Mouse (Mus musculus) retina, embryonic 14.5 days (tissue): Measurements from ENCODE around the gene Gpnmb.
A peak's percentile ranks its signal among the peaks of the same experiment; 100 is the strongest.

Experiments
- DNase-seq: peaks from one replicate; pipeline ENCODE4 v3.0.0-alpha.2; 2015; ENCODE audit warnings: low spot score

The Gpnmb gene

GRCm38 (mm10) chr6:49031230-49031629 is 5.1 kb upstream of the Gpnmb start:
- DNase-seq = no peak

DNA sequence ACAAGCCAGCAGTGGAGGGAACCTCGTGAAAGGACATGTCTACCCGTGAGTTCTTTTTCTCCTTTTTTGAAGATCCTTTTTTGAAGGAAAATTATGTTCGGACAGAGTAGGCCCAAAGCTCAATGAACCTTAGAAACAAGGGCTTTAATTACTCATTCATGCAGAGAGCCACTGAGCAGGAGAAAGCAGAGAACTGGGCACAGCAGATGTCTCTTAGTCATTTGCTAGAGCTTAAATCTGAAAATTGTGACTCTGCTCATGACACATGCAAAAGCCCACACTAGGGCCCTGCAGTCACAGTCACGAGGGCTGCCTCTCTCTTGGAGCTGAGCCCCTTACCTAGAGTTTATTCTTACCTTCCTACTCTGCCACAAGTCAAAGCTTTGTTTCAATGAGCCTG is 3.6 kb upstream of the Gpnmb start:
- DNase-seq = no peak

DNA sequence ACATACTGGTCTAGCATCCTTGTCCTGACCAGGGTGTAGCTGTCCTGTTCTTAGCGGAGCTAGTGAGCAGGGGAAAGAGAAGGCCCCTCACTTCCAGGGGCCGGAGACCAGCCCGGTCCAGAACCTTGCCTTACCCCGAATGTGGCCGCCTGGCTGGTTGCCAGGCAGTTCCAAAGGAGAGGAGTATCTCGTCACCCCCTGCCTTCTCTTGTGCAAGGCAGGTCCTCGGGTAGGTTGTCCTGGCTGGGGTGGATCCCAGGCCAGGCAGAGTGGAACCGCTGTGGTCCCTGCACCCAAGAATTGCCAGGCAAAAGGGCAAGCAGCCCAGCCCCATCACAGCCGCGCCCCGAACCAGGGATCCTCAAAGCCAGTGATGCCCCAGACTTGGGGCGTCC is 919 bp downstream of the Gpnmb start:
- no peak for DNase-seq

GRCm38 (mm10) chr6:49039470-49040180 is 3.3 kb downstream of the Gpnmb start:
- DNase-seq = peak; percentile 82

- DNase-seq = no peak
Observed at GRCm38 (mm10) chr6:49046502-49046901, 10.2 kb downstream of the Gpnmb start.

DNA sequence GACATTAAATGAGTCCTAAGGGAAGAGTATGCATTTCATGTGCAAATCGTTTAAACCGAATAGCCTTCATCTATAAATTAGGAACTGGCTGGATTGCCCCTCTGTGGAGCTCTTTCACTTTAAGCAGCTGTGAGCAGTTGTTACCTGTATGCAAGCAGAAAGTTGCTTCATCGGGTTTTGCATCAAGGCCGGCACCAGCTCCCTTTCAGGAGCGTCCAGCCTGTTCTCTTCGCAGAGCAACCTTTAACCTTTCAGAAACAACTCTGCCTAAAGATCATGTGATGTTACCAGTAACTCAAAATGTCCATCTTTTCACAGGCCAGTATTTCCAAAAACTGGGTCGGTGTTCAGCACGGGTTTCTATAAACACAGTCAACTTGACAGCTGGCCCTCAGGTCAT is 10.6 kb downstream of the Gpnmb start:
- DNase-seq = no peak

GRCm38 (mm10) chr6:49047848-49048247 is 11.5 kb downstream of the Gpnmb start:
- no peak for DNase-seq

DNA sequence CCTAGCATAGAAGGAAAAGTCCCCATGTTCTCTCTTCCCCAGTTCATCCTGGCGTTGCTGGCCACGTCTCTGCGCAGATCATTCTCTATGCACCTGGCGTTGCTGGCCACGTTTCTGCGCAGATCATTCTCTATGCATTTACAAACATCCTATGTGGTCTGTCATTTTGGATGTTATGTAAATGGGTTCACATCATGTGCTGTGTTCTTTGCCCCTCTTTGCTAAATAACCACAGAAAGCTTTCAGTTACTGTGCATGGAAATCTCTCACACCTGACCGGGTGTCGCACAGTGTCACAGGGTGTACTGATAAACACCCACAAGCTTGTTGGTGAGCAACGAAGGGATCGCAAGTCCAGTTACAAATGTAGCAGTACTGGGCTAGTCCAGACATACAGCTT is 12.0 kb downstream of the Gpnmb start:
- no peak for DNase-seq

GRCm38 (mm10) chr6:49050677-49051410 is 14.5 kb downstream of the Gpnmb start:
- no peak for DNase-seq

- DNase-seq = no peak
Observed at GRCm38 (mm10) chr6:49052191-49052590, 15.8 kb downstream of the Gpnmb start.

- peak; percentile 66 for DNase-seq
Observed at GRCm38 (mm10) chr6:49055256-49055733, 18.9 kb downstream of the Gpnmb start.

DNA sequence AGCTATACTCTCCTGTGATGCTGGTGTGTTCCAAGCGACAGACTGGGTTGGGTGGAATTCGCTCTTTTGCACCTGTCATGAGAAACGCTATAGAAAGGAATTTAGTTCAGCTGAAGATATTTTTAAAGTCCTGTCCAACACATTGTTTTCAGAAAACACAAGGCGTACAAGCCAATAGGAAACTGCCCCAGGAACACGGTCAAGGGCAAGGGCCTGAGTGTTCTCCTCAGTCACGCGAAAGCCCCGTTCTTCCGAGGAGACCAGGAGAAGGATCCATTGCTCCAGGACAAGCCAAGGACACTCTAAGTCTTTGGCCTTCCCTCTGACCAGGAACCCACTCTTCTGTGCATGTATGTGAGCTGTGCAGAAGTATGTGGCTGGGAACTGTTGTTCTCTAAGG is 19.7 kb downstream of the Gpnmb start:
- no peak for DNase-seq

DNA sequence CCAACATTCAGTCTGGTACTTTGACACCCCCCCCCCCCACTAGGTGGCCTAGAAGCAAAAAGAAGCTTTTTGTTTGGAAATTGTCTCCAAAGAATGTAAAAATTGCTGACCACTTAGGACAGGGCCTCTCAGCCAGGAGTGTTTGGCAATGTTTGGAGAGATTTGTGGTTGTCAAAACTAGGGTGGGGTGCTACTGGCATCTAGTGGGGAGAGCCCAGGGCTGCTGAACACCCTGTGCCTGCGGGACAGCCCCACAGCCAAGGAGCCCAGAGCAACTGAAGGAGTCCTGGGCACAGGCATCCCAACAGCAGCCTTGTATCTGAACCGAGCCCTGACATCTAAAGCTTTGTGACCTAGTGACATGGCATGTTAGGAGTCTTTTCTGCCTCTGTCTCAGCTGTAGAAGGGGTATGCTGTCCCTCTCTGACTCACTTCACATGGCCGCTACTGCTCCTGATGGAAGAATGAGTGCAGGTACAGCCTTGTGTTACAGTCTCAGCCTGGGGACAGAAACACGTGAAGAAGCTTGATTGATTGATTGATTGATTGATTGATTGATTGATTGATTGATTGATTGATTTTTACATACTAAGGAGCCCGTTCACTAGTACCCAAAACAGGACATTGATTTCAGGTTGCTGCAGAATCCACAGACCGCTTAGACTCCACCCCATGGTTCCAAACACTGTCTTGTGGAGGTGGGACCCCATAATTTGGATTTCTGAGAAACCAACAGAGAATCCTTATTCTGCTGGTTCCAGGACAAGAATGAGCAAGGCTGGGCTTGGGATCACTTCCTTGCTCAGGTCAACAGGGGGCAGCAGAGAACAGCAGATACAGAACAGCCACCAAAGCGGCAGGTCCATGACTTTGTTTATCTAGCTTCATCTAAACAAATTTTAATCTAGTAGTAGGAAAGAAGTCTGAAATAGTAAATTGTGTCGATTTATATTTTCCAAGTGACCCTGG is 21.0 kb downstream of the Gpnmb start:
- peak; percentile 85 for DNase-seq

DNA sequence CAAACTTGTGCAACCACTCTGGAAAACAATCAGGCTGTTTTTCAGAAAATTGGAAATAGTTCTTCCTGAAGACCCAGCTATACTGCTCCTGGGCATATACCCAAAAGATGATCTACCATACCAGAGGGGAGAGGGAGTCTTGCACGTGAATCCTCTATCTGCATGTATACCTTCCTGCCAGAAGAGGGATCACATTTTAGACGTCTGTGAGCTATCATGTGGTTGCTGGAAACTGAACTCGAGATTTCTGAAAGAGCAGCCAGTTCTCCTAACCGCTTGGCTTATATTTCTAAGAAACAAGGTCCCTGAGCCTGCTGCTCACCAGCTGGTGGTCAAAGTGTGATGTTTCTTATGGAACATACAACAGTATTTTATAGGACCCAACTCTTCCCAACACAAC is 32.0 kb downstream of the Gpnmb start:
- no peak for DNase-seq

DNA sequence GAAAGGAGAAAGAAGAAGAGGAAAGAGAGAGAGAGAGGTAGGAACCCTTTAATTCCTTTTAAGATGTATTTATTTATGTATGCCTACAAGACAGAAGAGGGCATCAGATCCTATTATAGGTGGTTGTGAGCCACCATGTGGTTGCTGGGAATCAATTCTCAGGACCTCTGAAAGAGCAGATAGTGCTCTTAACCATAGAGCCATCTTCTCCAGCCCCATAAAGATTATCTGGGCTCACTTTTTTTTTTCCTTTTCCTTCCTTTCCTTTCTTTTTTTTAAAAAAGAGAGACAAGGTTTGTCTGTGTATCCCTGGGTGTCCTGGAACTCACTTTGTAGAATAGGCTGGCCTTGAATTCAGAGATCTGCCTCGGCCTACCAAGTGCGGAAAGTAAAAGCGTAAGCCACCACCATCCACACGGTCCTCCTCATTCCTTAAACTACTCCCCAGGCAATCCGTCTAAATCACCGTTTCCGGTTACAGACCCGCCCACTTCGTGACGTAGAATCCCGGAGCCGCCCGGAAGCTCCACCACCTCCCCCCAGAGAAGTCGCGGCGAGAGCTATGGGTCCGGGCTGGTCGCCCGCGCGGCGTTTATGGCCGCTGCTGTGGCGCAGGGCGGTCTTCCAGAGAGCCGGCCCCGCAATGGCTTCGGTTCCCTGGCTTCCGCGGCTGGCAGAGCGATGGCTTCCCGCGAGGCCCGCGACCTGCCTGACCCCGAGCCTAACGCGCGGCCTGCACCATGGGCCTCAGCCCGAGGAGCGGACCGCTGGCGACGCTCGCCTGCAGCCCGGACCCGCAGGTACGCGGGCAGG is 37.2 kb downstream of the Gpnmb start, which contains the start of gene Malsu1:
Gene Malsu1 (plus strand): TSS at position 492 of the 813 bp plus-strand sequence.
- peak; percentile 96 for DNase-seq

DNA sequence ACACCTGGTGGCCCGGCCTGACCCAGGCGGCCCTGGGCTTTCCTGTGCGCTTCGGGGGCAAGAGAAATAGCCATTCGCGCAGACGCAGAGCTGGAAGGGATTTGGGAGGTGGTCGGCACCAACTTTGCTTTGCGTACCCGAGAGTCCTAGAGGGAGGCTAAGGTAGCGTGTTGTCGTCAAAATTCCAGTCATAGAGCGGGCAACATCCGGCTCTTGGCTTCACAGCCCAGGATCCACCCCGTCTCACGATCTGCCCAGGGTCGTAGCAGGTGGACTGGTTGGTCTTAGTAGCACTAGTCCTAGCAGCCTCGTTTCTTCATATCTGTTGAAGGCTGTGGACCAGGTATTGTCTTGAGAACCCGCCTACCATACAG is 37.8 kb downstream of the Gpnmb start:
- peak; percentile 49 for DNase-seq

- no peak for DNase-seq
Observed at GRCm38 (mm10) chr6:49077894-49078293, 41.5 kb downstream of the Gpnmb start.

DNA sequence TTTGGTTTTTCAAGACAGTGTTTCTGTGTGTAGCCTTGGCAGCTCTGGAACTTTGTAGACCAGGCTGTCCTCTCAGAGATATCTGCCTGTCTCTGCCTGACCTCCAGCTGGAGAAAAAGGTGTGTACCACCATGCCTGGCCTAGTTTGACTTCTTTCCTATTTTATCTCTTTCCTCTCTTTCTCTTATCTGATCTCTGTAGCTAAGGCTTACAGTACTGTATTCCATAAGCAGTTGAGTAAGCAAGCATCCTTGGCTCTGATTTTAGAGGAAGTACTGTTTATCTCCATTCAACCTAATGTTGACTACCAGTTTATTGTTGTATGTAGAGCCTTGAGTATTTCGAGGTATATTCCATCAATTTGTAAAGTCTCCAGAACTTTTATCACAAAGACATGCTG is 43.0 kb downstream of the Gpnmb start:
- no peak for DNase-seq

- no peak for DNase-seq
Observed at GRCm38 (mm10) chr6:49083008-49083407, 46.7 kb downstream of the Gpnmb start.

DNA sequence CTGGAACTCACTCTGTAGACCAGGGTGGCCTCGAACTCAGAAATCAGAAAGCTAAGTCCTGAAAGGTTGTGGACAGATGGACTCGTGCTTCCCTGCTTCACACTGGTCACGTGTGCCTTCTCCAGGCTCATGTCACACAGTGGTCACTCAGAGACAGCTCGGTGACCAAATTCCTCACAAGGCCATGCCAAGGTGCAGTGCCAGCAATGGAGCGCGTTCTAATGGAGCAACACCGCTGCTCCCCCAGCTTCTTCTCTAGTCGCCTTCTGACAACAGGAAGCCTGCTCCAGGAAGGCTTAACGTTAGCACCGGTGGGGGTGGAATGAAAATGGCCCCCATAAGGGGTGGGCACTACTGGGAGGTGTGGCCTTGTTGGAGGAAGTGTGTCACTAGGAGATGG is 58.6 kb downstream of the Gpnmb start:
- DNase-seq = no peak

DNA sequence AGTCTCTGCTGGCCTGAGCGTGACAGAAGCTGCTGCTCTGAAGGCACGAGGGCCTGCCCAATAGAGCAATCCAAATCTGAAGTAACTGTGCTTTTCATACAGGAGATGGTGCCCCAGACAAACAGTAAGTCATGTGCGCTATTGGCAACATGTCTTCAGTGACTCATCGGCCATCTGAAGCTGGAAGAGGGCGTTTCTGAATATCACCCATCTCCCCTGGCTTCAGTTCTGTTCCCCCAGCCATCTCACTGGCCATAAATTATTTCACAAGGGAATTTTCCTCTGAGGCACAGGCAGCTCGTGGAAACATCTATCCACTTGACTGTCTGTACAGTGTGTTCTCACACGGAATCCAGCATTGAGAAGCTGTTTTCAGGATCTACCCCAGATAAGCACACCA is 60.1 kb downstream of the Gpnmb start:
- DNase-seq = no peak
